Mouse (Mus musculus) heart, adult 2 months (tissue): ENCODE data around the gene Afdn. TPM values are rescaled to one million over a fixed set of nuclear protein-coding genes. Genes with fewer than 3 reads are reported as not detected.
A peak's percentile ranks its signal among the peaks of the same experiment; 100 is the strongest.

ENCODE experiments used
- DNase-seq, 2 experiments: peaks; one replicate each; pipeline ENCODE4 v3.0.0; 2021
- H3K27ac ChIP-seq: fragments of 200-600 bp; 2 replicates; pipeline ENCODE4 v1.8.1; 2022
- H3K27me3 ChIP-seq: fragments of 200-500 bp; 2 replicates; pipeline ENCODE4 v1.6.1; 2012; ENCODE audit warnings: mild to moderate bottlenecking, low read length, inconsistent platforms, mixed read lengths; ENCODE audit not compliant: control insufficient read depth, insufficient read depth
- H3K36me3 ChIP-seq: fragments of 200-500 bp; 2 replicates; pipeline ENCODE4 v1.6.1; 2012; ENCODE audit warnings: low read length, inconsistent platforms; ENCODE audit not compliant: control insufficient read depth, insufficient read depth
- H3K4me1 ChIP-seq: fragments of 200-500 bp; 2 replicates; pipeline ENCODE4 v1.6.1; 2011; ENCODE audit warnings: low read length; ENCODE audit not compliant: control insufficient read depth, insufficient read depth
- H3K4me3 ChIP-seq: fragments of 200-600 bp; 2 replicates; pipeline ENCODE4 v1.8.1; 2022
- H3K79me2 ChIP-seq: fragments of 200-500 bp; replicated peaks from 2 replicates; pipeline ENCODE4 v1.6.1; 2012; ENCODE audit warnings: mild to moderate bottlenecking, inconsistent platforms, low read length, moderate library complexity, mixed read lengths; ENCODE audit not compliant: control insufficient read depth, insufficient read depth
- H3K9ac ChIP-seq: fragments of 200-500 bp; 2 replicates; pipeline ENCODE4 v1.6.1; 2012; ENCODE audit warnings: low read depth, mild to moderate bottlenecking, control low read depth, inconsistent platforms, low read length, mixed read lengths
- CTCF ChIP-seq: fragments of 200-600 bp; IDR thresholded peaks from 2 replicates; pipeline ENCODE4 v1.8.1; 2022; ENCODE audit warnings: antibody characterized with exemption, mild to moderate bottlenecking, moderate library complexity
- EP300 ChIP-seq: fragments of 200-500 bp; IDR thresholded peaks from 2 replicates; pipeline ENCODE4 v1.6.1; 2011; ENCODE audit warnings: low read depth, low read length, control low read depth; ENCODE audit not compliant: insufficient read depth
- POLR2A ChIP-seq: fragments of 200-500 bp; IDR thresholded peaks from 2 replicates; pipeline ENCODE4 v1.6.1; 2011; ENCODE audit warnings: mild to moderate bottlenecking, low read depth, low read length, control low read depth; ENCODE audit not compliant: insufficient read depth
- WGBS: fragments of 180-500 bp; shearing (Covaris S2); methylation state at CpG from one replicate; pipeline ENCODE4 v1.1.7; 2018; 5-methylcytosine and 5-hydroxymethylcytosine counted together
- intact Hi-C: fragments of 180-260 bp; cut with DNase I; formaldehyde crosslinking; loops from one replicate; pipeline ENCODE4 v1.15.1; 2025
- long read RNA-seq: library from polyadenylated mRNA; stranded (forward); transcript quantifications from one replicate; pipeline ENCODE4 v2.0.0, GENCODE M21; 2021
- polyA plus RNA-seq: library from polyadenylated mRNA; depleted of rRNA; stranded (reverse); fragments of >200 nt; gene quantifications from 2 replicates; pipeline ENCODE4 v1.2.3, GENCODE M21; 2012; rRNA removed
- total RNA-seq, 2 experiments: library from RNA; stranded (reverse); gene quantifications; 2 replicates each; pipeline ENCODE4 v1.2.3; 2021

Afdn gene
- 10 to 100 TPM; 60.7 to 90.9 TPM for total RNA-seq
- polyA plus RNA-seq: 36.9 and 69.6 TPM in 2 replicates
- long read RNA-seq, partial matches to known transcripts: 7 of 24 reads
- long read RNA-seq, other reads (novel, unspliced or antisense): 16 of 24 reads

DNA sequence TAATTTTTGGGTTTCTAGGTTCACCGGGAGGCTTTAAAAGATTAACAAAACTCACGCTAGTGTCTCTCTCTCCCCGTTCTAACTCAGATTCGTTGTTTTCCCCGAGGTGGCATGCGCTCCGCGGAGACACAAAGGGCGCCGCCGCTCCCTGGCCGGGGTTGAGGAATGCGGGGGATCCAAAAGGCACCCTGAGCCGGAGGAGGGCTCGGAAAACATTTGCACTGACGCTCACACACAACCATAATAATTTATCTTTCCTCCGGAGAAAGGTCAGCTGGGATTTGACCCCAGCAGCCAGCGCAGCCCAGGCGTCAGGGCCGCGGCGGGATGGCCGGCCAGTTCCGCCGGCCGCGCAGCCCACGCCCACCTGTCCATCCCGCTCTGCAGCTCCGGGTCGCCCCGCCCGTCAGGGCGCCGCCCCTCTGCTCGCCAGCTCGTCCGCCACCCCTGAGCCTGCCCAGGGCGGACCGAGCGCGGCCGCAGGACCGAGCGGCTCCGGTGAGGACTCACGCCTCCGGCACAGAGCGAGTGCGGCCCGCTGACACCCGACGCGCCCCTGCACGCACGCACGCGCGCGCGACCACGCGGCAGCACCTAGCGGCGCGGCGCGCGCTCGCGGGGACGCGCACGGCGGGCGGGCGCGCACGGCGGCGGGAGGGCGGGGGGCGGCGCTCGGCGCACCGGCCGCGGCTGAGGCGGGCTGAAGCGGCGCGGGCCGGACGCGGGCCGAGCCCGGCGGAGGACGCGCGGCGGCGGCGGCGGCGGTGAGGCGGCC is at the start of gene Afdn:
Afdn (plus strand) TSS at position 687 of the 775 bp plus-strand sequence.
- H3K36me3 ChIP-seq: peaks cover 2% of the 10 kb centered on the region
- H3K4me3 ChIP-seq: peak within 1 kb of the TSS; percentile 72
- TF ChIP-seq POLR2A: peak; percentile 57; the same call in 1 of the 2 replicates
- TF ChIP-seq EP300: no peak
- DNase-seq: peak; percentile 87 to 91
- H3K27ac ChIP-seq: peak within 1 kb of the TSS; percentile 93
- H3K27me3 ChIP-seq: no peaks in the 10 kb centered on the region
- H3K79me2 ChIP-seq: peaks cover 3% of the 10 kb centered on the region; the same call in 1 of the 2 replicates
- H3K4me1 ChIP-seq: peaks cover 2% of the 10 kb centered on the region; the same call in 1 of the 2 replicates
- intact Hi-C loops: loop anchor here (1.0 to 2.0 kb wide), 2 partner anchors 59 to 77 kb away; no protein-coding TSS in a partner anchor
- 20% methylated on average over 108 of the region's 108 CpGs for WGBS
- H3K9ac ChIP-seq: peak within 1 kb of the TSS; percentile 88

- Histone ChIP-seq H3K27ac (no peak overlapping the region), H3K9ac (no peak overlapping the region), H3K36me3 (no peaks in the 10 kb centered on the region), H3K4me1 (no peaks in the 10 kb centered on the region), H3K4me3 (no peak overlapping the region), H3K79me2 (no peaks in the 10 kb centered on the region), H3K27me3 (no peaks in the 10 kb centered on the region)
- WGBS: 57% methylated on average over 5 of the region's 5 CpGs
- no peak for TF ChIP-seq EP300
- TF ChIP-seq CTCF: no peak
- no peak for TF ChIP-seq POLR2A
- intact Hi-C loops: no loop called here
- DNase-seq: no peak
Measured at GRCm38 (mm10) chr17:13711173-13711572, 49.2 kb upstream of the Afdn start.

DNA sequence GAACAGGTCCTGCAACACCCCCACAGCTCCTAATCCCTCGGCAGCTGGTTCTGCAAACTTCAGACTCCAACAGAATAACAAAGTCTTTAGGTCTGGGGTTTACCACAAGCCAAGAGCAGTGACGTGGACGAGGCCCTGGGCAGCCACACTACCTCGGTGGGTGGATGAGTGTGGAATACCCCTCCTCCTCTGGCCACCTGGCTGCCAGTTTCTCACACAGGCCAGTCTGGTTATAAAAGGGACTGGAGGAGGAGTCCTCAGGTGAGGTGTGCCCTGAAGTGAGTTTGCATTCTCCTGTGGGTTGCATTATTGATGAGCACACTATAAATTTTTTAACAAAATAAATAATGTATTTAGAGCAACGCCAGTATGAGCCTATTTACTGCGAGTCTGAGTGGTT is 48.2 kb upstream of the Afdn start:
- Histone ChIP-seq H3K27me3 (no peaks in the 10 kb centered on the region), H3K4me3 (no peak overlapping the region), H3K36me3 (no peaks in the 10 kb centered on the region), H3K4me1 (no peaks in the 10 kb centered on the region), H3K27ac (no peak overlapping the region), H3K9ac (no peak overlapping the region), H3K79me2 (no peaks in the 10 kb centered on the region)
- intact Hi-C loops: no loop called here
- no peak for DNase-seq
- no peak for TF ChIP-seq POLR2A
- TF ChIP-seq EP300: no peak
- no peak for TF ChIP-seq CTCF
- WGBS: 84% methylated on average over 6 of the region's 6 CpGs

DNA sequence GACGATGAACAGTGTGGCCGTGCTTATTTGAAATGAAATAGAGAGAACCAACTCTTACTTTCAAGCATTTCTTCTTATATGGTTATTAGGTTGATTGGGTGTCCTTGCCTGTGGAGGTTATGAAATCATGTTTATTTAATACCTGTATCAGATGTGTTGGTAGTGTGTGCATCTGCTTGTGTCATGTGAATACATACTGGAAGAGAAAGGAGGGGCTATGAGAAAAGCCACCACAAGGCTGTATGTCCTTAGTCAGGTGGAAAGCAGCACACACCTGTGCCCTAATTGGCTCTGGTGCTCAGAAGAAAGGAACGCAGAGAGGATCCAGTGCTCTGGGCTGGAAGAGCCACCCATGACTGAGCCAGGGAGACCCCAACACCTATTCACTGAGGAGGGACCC is 47.8 kb upstream of the Afdn start:
- no peak for DNase-seq
- Histone ChIP-seq H3K27me3 (no peaks in the 10 kb centered on the region), H3K4me1 (no peaks in the 10 kb centered on the region), H3K79me2 (no peaks in the 10 kb centered on the region), H3K27ac (no peak overlapping the region), H3K36me3 (no peaks in the 10 kb centered on the region), H3K4me3 (no peak overlapping the region), H3K9ac (no peak overlapping the region)
- no peak for TF ChIP-seq CTCF
- no peak for TF ChIP-seq EP300
- no peak for TF ChIP-seq POLR2A
- intact Hi-C loops: no loop called here
- WGBS: 98% methylated on average over 3 of the region's 3 CpGs

GRCm38 (mm10) chr17:13714128-13714527 is 46.2 kb upstream of the Afdn start:
- Histone ChIP-seq H3K36me3 (no peaks in the 10 kb centered on the region), H3K4me3 (no peak overlapping the region), H3K9ac (no peak overlapping the region), H3K4me1 (no peaks in the 10 kb centered on the region), H3K79me2 (no peaks in the 10 kb centered on the region), H3K27me3 (no peaks in the 10 kb centered on the region), H3K27ac (no peak overlapping the region)
- intact Hi-C loops: no loop called here
- TF ChIP-seq EP300: no peak
- TF ChIP-seq POLR2A: no peak
- TF ChIP-seq CTCF: no peak
- no peak for DNase-seq
- 80% methylated on average over 4 of the region's 4 CpGs for WGBS

- H3K27ac ChIP-seq: no peak overlapping the region
- no peaks in the 10 kb centered on the region for H3K79me2 ChIP-seq
- H3K4me3 ChIP-seq: no peak overlapping the region
- no peak for TF ChIP-seq EP300
- no peak for TF ChIP-seq CTCF
- no peak for TF ChIP-seq POLR2A
- no peaks in the 10 kb centered on the region for H3K27me3 ChIP-seq
- intact Hi-C loops: no loop called here
- no peaks in the 10 kb centered on the region for H3K4me1 ChIP-seq
- no peak overlapping the region for H3K9ac ChIP-seq
- 51% methylated on average over 4 of the region's 4 CpGs for WGBS
- no peak for DNase-seq
- no peaks in the 10 kb centered on the region for H3K36me3 ChIP-seq
Measured at GRCm38 (mm10) chr17:13714654-13715053, 45.7 kb upstream of the Afdn start.
